Mouse (Mus musculus): ENCODE data around the gene Coa3. TPM values are rescaled to one million over a fixed set of nuclear protein-coding genes. Genes with fewer than 3 reads are reported as not detected.

Coa3 gene
- polyA plus RNA-seq, 1 experiment = 336 TPM

DNA sequence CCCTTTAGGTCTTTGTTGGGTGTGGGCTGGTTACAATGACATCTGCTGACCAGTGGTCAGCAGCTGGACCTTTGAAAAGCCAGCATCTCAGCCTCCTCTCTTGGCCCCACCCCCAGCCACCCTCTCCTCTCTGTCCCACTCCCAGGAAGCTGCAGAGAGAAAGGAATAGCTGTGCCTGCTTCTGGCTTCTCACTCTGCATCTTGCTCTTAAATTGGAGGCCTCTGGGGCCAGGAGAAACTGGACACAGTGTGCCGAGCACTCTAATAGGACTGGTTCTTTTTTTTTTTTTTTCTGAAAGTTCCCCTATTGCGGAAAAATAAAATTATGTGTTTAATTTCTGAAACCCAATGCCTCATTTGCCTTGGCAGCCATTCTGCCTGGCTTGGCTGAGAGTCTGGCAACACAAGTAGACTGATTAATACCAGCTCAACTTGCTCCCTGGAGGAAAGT lies 48.8 kb downstream of the Coa3 start:
- WGBS = 65% methylated on average over 2 of the region's 2 CpGs
- no peak for DNase-seq (ENCODE audit: low read depth, low spot score)

DNA sequence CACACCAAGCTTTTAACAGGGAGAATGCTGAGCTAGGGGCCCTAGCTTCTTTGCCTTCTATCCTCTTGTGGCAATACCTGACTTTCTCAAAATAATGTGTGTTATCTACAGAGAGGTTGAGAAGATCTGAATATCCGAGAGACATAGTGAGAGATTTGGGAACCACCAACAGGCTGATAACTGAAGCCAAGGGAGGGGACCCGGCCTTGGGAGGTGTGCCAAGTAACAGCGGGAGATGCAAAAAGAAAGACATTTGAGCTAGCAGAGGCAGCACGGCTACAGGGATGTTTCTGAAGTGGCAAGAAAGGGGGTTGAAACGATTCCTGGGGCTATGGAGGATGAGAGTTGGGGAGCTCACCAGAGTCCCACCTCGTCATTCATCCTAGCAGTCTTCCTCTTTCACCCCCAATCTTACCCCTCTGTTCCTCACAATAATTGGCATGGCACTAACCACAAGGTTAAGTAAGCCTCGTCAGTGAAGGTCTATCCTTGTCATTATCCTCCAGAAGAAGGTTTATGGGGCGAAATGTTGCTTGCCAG lies 49.5 kb downstream of the Coa3 start:
- DNase-seq (ENCODE audit: low read depth, low spot score) = no peak
- 40% methylated on average over 8 of the region's 8 CpGs for WGBS

Other genes with a start within 250 kb of the Coa3 start
- 12.9 and 13.6 TPM in 2 replicates for gene Naglu, start 209.1 kb downstream of the Coa3 start, polyA plus RNA-seq (2012; rRNA removed)
- gene Hsd17b1, start 200.7 kb downstream of the Coa3 start, polyA plus RNA-seq (2012; rRNA removed) = 0.26 and 0.29 TPM in 2 replicates
- 38.1 and 46.5 TPM in 2 replicates for gene Coasy, start 196.5 kb downstream of the Coa3 start, polyA plus RNA-seq (2012; rRNA removed)
- gene Mlx, start 191.8 kb downstream of the Coa3 start, polyA plus RNA-seq (2012; rRNA removed) = 144 and 164 TPM in 2 replicates
- 1.3 and 1.7 TPM in 2 replicates for gene Psmc3ip, start 183.7 kb downstream of the Coa3 start, polyA plus RNA-seq (2012; rRNA removed)
- 53.7 and 67.9 TPM in 2 replicates for gene Retreg3, start 159.2 kb downstream of the Coa3 start, polyA plus RNA-seq (2012; rRNA removed)
- gene Tubg1, start 159.2 kb downstream of the Coa3 start, polyA plus RNA-seq (2012; rRNA removed) = 14.4 and 17.8 TPM in 2 replicates
- gene Tubg2, start 123.2 kb downstream of the Coa3 start, polyA plus RNA-seq (2012; rRNA removed) = 1.8 and 2.3 TPM in 2 replicates
- 2.4 and 2.6 TPM in 2 replicates for gene Cntnap1, start 108.6 kb downstream of the Coa3 start, polyA plus RNA-seq (2012; rRNA removed)
- gene Plekhh3, start 107.8 kb downstream of the Coa3 start, polyA plus RNA-seq (2012; rRNA removed) = 22.9 and 31.4 TPM in 2 replicates
- 9.2 and 16.9 TPM in 2 replicates for gene Ccr10, start 103.7 kb downstream of the Coa3 start, polyA plus RNA-seq (2012; rRNA removed)
- gene Ezh1, start 52.7 kb downstream of the Coa3 start, polyA plus RNA-seq (2012; rRNA removed) = 22.1 and 30.6 TPM in 2 replicates
- 38.9 and 40.8 TPM in 2 replicates for gene Ramp2, start 33.1 kb downstream of the Coa3 start, polyA plus RNA-seq (2012; rRNA removed)
- 80.6 and 82.2 TPM in 2 replicates for gene Vps25, start 25.4 kb downstream of the Coa3 start, polyA plus RNA-seq (2012; rRNA removed)
- 4.5 and 5.1 TPM in 2 replicates for gene Wnk4, start 18.5 kb downstream of the Coa3 start, polyA plus RNA-seq (2012; rRNA removed)
- gene Cntd1, start 102 bp downstream of the Coa3 start, polyA plus RNA-seq (2012; rRNA removed) = 0.21 and 0.37 TPM in 2 replicates
- gene Becn1, start 23.2 kb upstream of the Coa3 start, polyA plus RNA-seq (2012; rRNA removed) = 59.8 and 107 TPM in 2 replicates
- gene Psme3, start 37.1 kb upstream of the Coa3 start, polyA plus RNA-seq (2012; rRNA removed) = 52.4 and 56.6 TPM in 2 replicates
- gene Aoc2, start 45.9 kb upstream of the Coa3 start, polyA plus RNA-seq (2012; rRNA removed) = 4.3 and 6.9 TPM in 2 replicates
- gene Aoc3, start 51.5 kb upstream of the Coa3 start, polyA plus RNA-seq (2012; rRNA removed) = 10.9 and 16.1 TPM in 2 replicates
- gene G6pc, start 88.4 kb upstream of the Coa3 start, polyA plus RNA-seq (2012; rRNA removed) = 5.1 and 20.6 TPM in 2 replicates
- gene Aarsd1, start 138.5 kb upstream of the Coa3 start, polyA plus RNA-seq (2012; rRNA removed) = 17.0 and 17.9 TPM in 2 replicates
- gene Gm27029, start 145.7 kb upstream of the Coa3 start, polyA plus RNA-seq (2012; rRNA removed) = 0.32 and 0.41 TPM in 2 replicates
- gene Rundc1, start 146.0 kb upstream of the Coa3 start, polyA plus RNA-seq (2012; rRNA removed) = 19.7 and 23.6 TPM in 2 replicates
- 1.8 and 3.2 TPM in 2 replicates for gene Ptges3l, start 146.2 kb upstream of the Coa3 start, polyA plus RNA-seq (2012; rRNA removed)
- 386 and 502 TPM in 2 replicates for gene Rpl27, start 163.2 kb upstream of the Coa3 start, polyA plus RNA-seq (2012; rRNA removed)
- gene Ifi35, start 169.3 kb upstream of the Coa3 start, polyA plus RNA-seq (2012; rRNA removed) = 96.2 and 146 TPM in 2 replicates
- gene Rnd2, start 185.9 kb upstream of the Coa3 start, polyA plus RNA-seq (2012; rRNA removed) = 13.4 and 20.2 TPM in 2 replicates
- gene Vat1, start 187.1 kb upstream of the Coa3 start, polyA plus RNA-seq (2012; rRNA removed) = 90.6 and 140 TPM in 2 replicates